In the genomic region with DNA sequence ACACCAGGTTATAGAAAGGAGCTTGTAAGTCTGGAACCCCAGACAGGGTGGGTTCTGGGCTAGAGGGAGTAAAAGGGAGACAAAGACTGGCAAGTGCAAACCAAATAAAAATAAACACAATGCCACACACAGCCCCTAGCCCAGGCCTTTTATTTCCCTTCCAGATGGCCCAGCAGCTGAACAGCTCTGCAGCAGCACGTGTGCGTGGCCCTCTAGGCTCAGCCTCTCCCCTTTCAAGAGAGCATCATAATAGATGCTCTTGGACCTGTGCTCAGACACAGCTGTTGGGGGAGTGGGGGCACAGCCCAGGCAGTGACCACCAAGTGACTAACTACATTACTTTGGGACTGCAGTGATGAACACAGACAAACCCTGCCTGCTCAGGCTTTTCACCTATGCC, we compare ENCODE assay signal across 18 mouse cellular contexts. TPM values are rescaled to one million over a fixed set of nuclear protein-coding genes. Genes with fewer than 3 reads are reported as not detected.
DNase-seq lines count a peak whose midpoint lies in the region; ATAC-seq and TF ChIP-seq lines count a peak whose summit lies in the region.
"Had no signal": no experiment of that assay in that cellular context is flagged by ENCODE, and none has a peak within 500 bp of the region (broad histone marks: within the 10 kb centered on the region; RNA-seq: fewer than 3 reads in every experiment).

No protein-coding gene starts in this region.

- no peak for TF ChIP-seq EP300 in lung, postnatal 0 days (IDR thresholded peaks at IDR 0.05)

- no peaks in the 10 kb centered on the region for H3K27me3 ChIP-seq in neural tube, embryonic 11.5 days (ENCODE audit: control insufficient read depth, insufficient read depth, low read length)
- H3K27me3 ChIP-seq in forebrain, embryonic 12.5 days, result peaks cover 40% of the 10 kb centered on the region
- H3K27me3 ChIP-seq in hindbrain, embryonic 16.5 days (replicated peaks; ENCODE audit: control insufficient read depth, insufficient read depth, low read length), result no peaks in the 10 kb centered on the region
- H3K27me3 ChIP-seq in neural tube, embryonic 13.5 days, result no peaks in the 10 kb centered on the region
- no peaks in the 10 kb centered on the region for H3K27me3 ChIP-seq in lung, postnatal 0 days (replicated peaks; ENCODE audit: insufficient read depth, low read length)
- H3K27me3 ChIP-seq: heart, embryonic 13.5 days; limb, embryonic 15.5 days; lung, embryonic 15.5 days; stomach, embryonic 15.5 days had no signal

- no peak for TF ChIP-seq CTCF in left cerebral cortex, adult 2 months (IDR thresholded peaks at IDR 0.05)
- no peak for TF ChIP-seq CTCF in lung, postnatal 0 days (IDR thresholded peaks at IDR 0.05)

- peak; percentile 54 for ATAC-seq in neural tube, embryonic 11.5 days (ENCODE audit: insufficient read depth, low FRiP score, low TSS enrichment)
- ATAC-seq in forebrain, embryonic 12.5 days (ENCODE audit: low FRiP score), result peak; percentile 43
- ATAC-seq in hindbrain, embryonic 16.5 days, result no peak
- ATAC-seq in neural tube, embryonic 13.5 days (ENCODE audit: low read depth), result peak; percentile 19; the same call in 1 of the 2 replicates
- no peak for ATAC-seq in lung, postnatal 0 days

- peaks cover 16% of the 10 kb centered on the region for H3K4me1 ChIP-seq in neural tube, embryonic 11.5 days (ENCODE audit: control insufficient read depth, insufficient read depth, low read length)
- H3K4me1 ChIP-seq in forebrain, embryonic 12.5 days, result peaks cover 64% of the 10 kb centered on the region
- H3K4me1 ChIP-seq in hindbrain, embryonic 16.5 days (ENCODE audit: control insufficient read depth, insufficient read depth, low read depth, low read length), result peaks cover 49% of the 10 kb centered on the region
- H3K4me1 ChIP-seq in neural tube, embryonic 13.5 days (replicated peaks), result peaks cover 86% of the 10 kb centered on the region
- H3K4me1 ChIP-seq in lung, postnatal 0 days (ENCODE audit: insufficient read depth, low read depth, low read length), result peaks cover 13% of the 10 kb centered on the region; the same call in 1 of the 2 replicates

- intact Hi-C loops in left cerebral cortex, adult 2 months (cut with DNase I), result no loop called here

- H3K4me2 ChIP-seq in neural tube, embryonic 11.5 days (ENCODE audit: low read depth), result no peak overlapping the region
- no peak overlapping the region for H3K4me2 ChIP-seq in forebrain, embryonic 12.5 days
- no peak overlapping the region for H3K4me2 ChIP-seq in hindbrain, embryonic 16.5 days (ENCODE audit: low read length)
- peak overlapping the region; percentile 87 for H3K4me2 ChIP-seq in neural tube, embryonic 13.5 days
- no peak overlapping the region for H3K4me2 ChIP-seq in lung, postnatal 0 days (replicated peaks; ENCODE audit: low read depth, low read length)
- H3K4me2 ChIP-seq: heart, embryonic 13.5 days; limb, embryonic 15.5 days; lung, embryonic 15.5 days; stomach, embryonic 15.5 days had no signal

- no peaks in the 10 kb centered on the region for H3K36me3 ChIP-seq in neural tube, embryonic 11.5 days (ENCODE audit: control insufficient read depth, insufficient read depth, low read length)
- H3K36me3 ChIP-seq in forebrain, embryonic 12.5 days (replicated peaks), result no peaks in the 10 kb centered on the region
- H3K36me3 ChIP-seq in hindbrain, embryonic 16.5 days (ENCODE audit: control insufficient read depth, insufficient read depth, low read length), result no peaks in the 10 kb centered on the region
- H3K36me3 ChIP-seq in neural tube, embryonic 13.5 days, result no peaks in the 10 kb centered on the region
- H3K36me3 ChIP-seq in lung, postnatal 0 days (ENCODE audit: insufficient read depth, low read length), result no peaks in the 10 kb centered on the region
- H3K36me3 ChIP-seq: heart, embryonic 13.5 days; limb, embryonic 15.5 days; lung, embryonic 15.5 days; stomach, embryonic 15.5 days had no signal

- no peak overlapping the region for H3K27ac ChIP-seq in neural tube, embryonic 11.5 days (ENCODE audit: low read depth, low read length)
- peak overlapping the region; percentile 9 for H3K27ac ChIP-seq in forebrain, embryonic 12.5 days
- H3K27ac ChIP-seq in hindbrain, embryonic 16.5 days (ENCODE audit: low read depth, low read length), result no peak overlapping the region
- H3K27ac ChIP-seq in neural tube, embryonic 13.5 days (replicated peaks), result peak overlapping the region; percentile 83
- H3K27ac ChIP-seq in left cerebral cortex, adult 2 months, result no peak overlapping the region
- no peak overlapping the region for H3K27ac ChIP-seq in lung, postnatal 0 days (ENCODE audit: low read length)
- H3K27ac ChIP-seq: heart, embryonic 13.5 days; kidney, postnatal 0 days; limb, embryonic 15.5 days; lung, embryonic 15.5 days; stomach, embryonic 15.5 days had no signal

- H3K9ac ChIP-seq in neural tube, embryonic 11.5 days (ENCODE audit: low read length), result no peak overlapping the region
- no peak overlapping the region for H3K9ac ChIP-seq in forebrain, embryonic 12.5 days
- peak overlapping the region; percentile 14; the same call in 1 of the 2 replicates for H3K9ac ChIP-seq in hindbrain, embryonic 16.5 days (ENCODE audit: low read depth, low read length)
- H3K9ac ChIP-seq in neural tube, embryonic 13.5 days, result 0 out of 2 replicates have a peak overlapping the region, but pooled peaks have one; percentile 36
- H3K9ac ChIP-seq in lung, postnatal 0 days (replicated peaks; ENCODE audit: low read depth), result no peak overlapping the region
- H3K9ac ChIP-seq: heart, embryonic 13.5 days; limb, embryonic 15.5 days; lung, embryonic 15.5 days; stomach, embryonic 15.5 days had no signal

- 5% methylated on average over 2 of the region's 2 CpGs for WGBS in neural tube, embryonic 11.5 days
- 5% methylated on average over 2 of the region's 2 CpGs for WGBS in forebrain, embryonic 12.5 days
- 18% methylated on average over 2 of the region's 2 CpGs for WGBS in hindbrain, embryonic 16.5 days
- 12% methylated on average over 2 of the region's 2 CpGs for WGBS in neural tube, embryonic 13.5 days
- 74% methylated on average over 2 of the region's 2 CpGs for WGBS in lung, postnatal 0 days

- no peaks in the 10 kb centered on the region for H3K9me3 ChIP-seq in neural tube, embryonic 11.5 days (ENCODE audit: control insufficient read depth, low read length)
- no peaks in the 10 kb centered on the region for H3K9me3 ChIP-seq in forebrain, embryonic 12.5 days
- H3K9me3 ChIP-seq in hindbrain, embryonic 16.5 days (ENCODE audit: control insufficient read depth, low read length), result no peaks in the 10 kb centered on the region
- no peaks in the 10 kb centered on the region for H3K9me3 ChIP-seq in neural tube, embryonic 13.5 days
- H3K9me3 ChIP-seq in lung, postnatal 0 days (ENCODE audit: low read length), result no peaks in the 10 kb centered on the region
- H3K9me3 ChIP-seq: heart, embryonic 13.5 days; limb, embryonic 15.5 days; lung, embryonic 15.5 days; stomach, embryonic 15.5 days had no signal

- H3K4me3 ChIP-seq in neural tube, embryonic 11.5 days (ENCODE audit: low read depth, low read length), result no peak overlapping the region
- no peak overlapping the region for H3K4me3 ChIP-seq in forebrain, embryonic 12.5 days (replicated peaks)
- no peak overlapping the region for H3K4me3 ChIP-seq in hindbrain, embryonic 16.5 days (ENCODE audit: low read length)
- H3K4me3 ChIP-seq in neural tube, embryonic 13.5 days, result no peak overlapping the region
- no peak overlapping the region for H3K4me3 ChIP-seq in left cerebral cortex, adult 2 months
- H3K4me3 ChIP-seq in lung, postnatal 0 days (ENCODE audit: low read depth, low read length), result no peak overlapping the region
- H3K4me3 ChIP-seq: heart, embryonic 13.5 days; limb, embryonic 15.5 days; lung, embryonic 15.5 days; stomach, embryonic 15.5 days had no signal

- peak; percentile 51 for DNase-seq in neural tube, embryonic 11.5 days (ENCODE audit: low spot score)
- no peak for DNase-seq in neural tube, embryonic 10.5 days (ENCODE audit: extremely low spot score, low spot score)
- no peak for DNase-seq in left cerebral cortex, adult 2 months (ENCODE audit: extremely low spot score in 1 of 2, low spot score in 2 of 2)
- DNase-seq in lung, postnatal 36 days, result no peak
- no peak for DNase-seq in lung, postnatal 0 days (ENCODE audit: low spot score)
- DNase-seq: cerebellum, adult 2 months; gastrocnemius, postnatal 25 days; right cerebral cortex, postnatal 25 days; thymus, postnatal 4 days had no signal

RNA-seq across cellular contexts. Expression of a gene that starts 5.4 kb away (rescaled TPM):
- 16.6 and 20.1 TPM in 2 replicates for polyA plus RNA-seq in neural tube, embryonic 11.5 days (2014; fragmentation: Nextera tagmentation; extraction: Ambion mirVana)
- polyA plus RNA-seq in forebrain, embryonic 12.5 days (2016; fragmentation: Nextera tagmentation; extraction: Ambion mirVana), result 12.7 and 15.5 TPM in 2 replicates
- polyA plus RNA-seq in hindbrain, embryonic 16.5 days (2015; fragmentation: Nextera tagmentation; extraction: Ambion mirVana), result 9.4 and 10.8 TPM in 2 replicates
- 11.5 and 12.1 TPM in 2 replicates for polyA plus RNA-seq in neural tube, embryonic 13.5 days (2015; fragmentation: Nextera tagmentation; extraction: Ambion mirVana)
- total RNA-seq in left cerebral cortex, adult 2 months (2021), result 10 to 100 TPM; 67.4 to 82.6 TPM
- 8.3 and 8.6 TPM in 2 replicates for polyA plus RNA-seq in lung, postnatal 0 days (2015; fragmentation: Nextera tagmentation; extraction: Ambion mirVana)

RNA-seq across cellular contexts. Expression of a gene that starts 45.8 kb away (rescaled TPM):
- polyA plus RNA-seq in neural tube, embryonic 11.5 days (2014; fragmentation: Nextera tagmentation; extraction: Ambion mirVana), result not detected in 2 replicates
- not detected in 2 replicates for polyA plus RNA-seq in forebrain, embryonic 12.5 days (2016; fragmentation: Nextera tagmentation; extraction: Ambion mirVana)
- polyA plus RNA-seq in hindbrain, embryonic 16.5 days (2015; fragmentation: Nextera tagmentation; extraction: Ambion mirVana), result 0.18 and 0.27 TPM in 2 replicates
- polyA plus RNA-seq in neural tube, embryonic 13.5 days (2015; fragmentation: Nextera tagmentation; extraction: Ambion mirVana), result 0.13 TPM in 1 of 2 replicates, not detected in the other
- total RNA-seq in left cerebral cortex, adult 2 months (2021), result under 1 TPM; 0.14 to 0.37 TPM
- 0.45 and 0.57 TPM in 2 replicates for polyA plus RNA-seq in lung, postnatal 0 days (2015; fragmentation: Nextera tagmentation; extraction: Ambion mirVana)
- total RNA-seq: gastrocnemius, postnatal 25 days had no signal
- polyA plus RNA-seq: cerebellum, adult 2 months; embryonic facial prominence, embryonic 11.5 days; heart, embryonic 13.5 days; kidney, postnatal 0 days; stomach, embryonic 15.5 days had no signal

Comparison
In these comparisons a context has a peak if more than half of its experiments do, and no peak if none do; other contexts are left out.
1. H3K27ac ChIP-seq: peak in forebrain, embryonic 12.5 days (single experiment) and neural tube, embryonic 13.5 days (single experiment); none in neural tube, embryonic 11.5 days (single experiment), hindbrain, embryonic 16.5 days (single experiment), left cerebral cortex, adult 2 months (single experiment) and lung, postnatal 0 days (single experiment).
2. H3K9ac ChIP-seq: peak in hindbrain, embryonic 16.5 days (single experiment) and neural tube, embryonic 13.5 days (single experiment); none in neural tube, embryonic 11.5 days (single experiment), forebrain, embryonic 12.5 days (single experiment) and lung, postnatal 0 days (single experiment).
3. ATAC-seq: peak in neural tube, embryonic 11.5 days (single experiment), forebrain, embryonic 12.5 days (single experiment) and neural tube, embryonic 13.5 days (single experiment); none in hindbrain, embryonic 16.5 days (single experiment) and lung, postnatal 0 days (single experiment).